Comparison of ENCODE assay signal across 17 mouse cellular contexts in genomic region chr2:166934416-166934815, GRCm38 (mm10). TPM values are rescaled to one million over a fixed set of nuclear protein-coding genes. Genes with fewer than 3 reads are reported as not detected.
DNase-seq lines count a peak whose midpoint lies in the region; ATAC-seq and TF ChIP-seq lines count a peak whose summit lies in the region.
"Had no signal": no experiment of that assay in that cellular context is flagged by ENCODE, and none has a peak within 500 bp of the region (broad histone marks: within the 10 kb centered on the region; RNA-seq: fewer than 3 reads in every experiment).

No protein-coding gene starts in this region.

- H3K27ac ChIP-seq in lung, postnatal 0 days (ENCODE audit: low read length): no peak overlapping the region
- H3K27ac ChIP-seq: embryonic facial prominence, embryonic 13.5 days; embryonic facial prominence, embryonic 15.5 days; forebrain, embryonic 10.5 days; forebrain, embryonic 12.5 days had no signal

- no peaks in the 10 kb centered on the region for H3K9me3 ChIP-seq in lung, postnatal 0 days (ENCODE audit: low read length)
- H3K9me3 ChIP-seq: embryonic facial prominence, embryonic 13.5 days; embryonic facial prominence, embryonic 15.5 days; forebrain, embryonic 10.5 days; forebrain, embryonic 12.5 days had no signal

- TF ChIP-seq CTCF in lung, postnatal 0 days (IDR thresholded peaks at IDR 0.05): no peak
- TF ChIP-seq CTCF in lung, adult 2 months (IDR thresholded peaks at IDR 0.05; ENCODE audit: insufficient read depth, low read length): no peak

- H3K4me3 ChIP-seq in lung, postnatal 0 days (ENCODE audit: low read depth, low read length): no peak overlapping the region
- no peak overlapping the region for H3K4me3 ChIP-seq in lung, adult 2 months (replicated peaks; ENCODE audit: extremely low read depth, low read depth, low read length)
- H3K4me3 ChIP-seq: embryonic facial prominence, embryonic 13.5 days; embryonic facial prominence, embryonic 15.5 days; erythroblast, embryonic 14.5 days; forebrain, embryonic 10.5 days; forebrain, embryonic 12.5 days had no signal

- no peak for TF ChIP-seq EP300 in lung, postnatal 0 days (IDR thresholded peaks at IDR 0.05)

- 66% methylated on average over 5 of the region's 5 CpGs for WGBS in lung, postnatal 0 days
- 63% methylated on average over 5 of the region's 5 CpGs for WGBS in lung, adult 2 months

- H3K27me3 ChIP-seq in lung, postnatal 0 days (replicated peaks; ENCODE audit: insufficient read depth, low read length): no peaks in the 10 kb centered on the region
- H3K27me3 ChIP-seq: embryonic facial prominence, embryonic 13.5 days; embryonic facial prominence, embryonic 15.5 days; forebrain, embryonic 12.5 days had no signal

- no peak overlapping the region for H3K9ac ChIP-seq in lung, postnatal 0 days (replicated peaks; ENCODE audit: low read depth)
- H3K9ac ChIP-seq: embryonic facial prominence, embryonic 13.5 days; embryonic facial prominence, embryonic 15.5 days; forebrain, embryonic 12.5 days had no signal

- peak; percentile 20 to 22 for DNase-seq in cerebellum, postnatal 10 days
- no peak for DNase-seq in cerebellum, adult 11-12 months
- peak; percentile 41 for DNase-seq in lung, postnatal 0 days (ENCODE audit: low spot score)
- DNase-seq in lung, adult 2 months: no peak
- DNase-seq: adrenal gland, postnatal 10 days; adrenal gland, postnatal 25 days; cerebellum, adult 11 months; cerebellum, adult 8-10 months; cerebellum, adult 9-11 months; embryo, embryonic 11 days had no signal

- H3K4me2 ChIP-seq in lung, postnatal 0 days (replicated peaks; ENCODE audit: low read depth, low read length): no peak overlapping the region
- H3K4me2 ChIP-seq: embryonic facial prominence, embryonic 13.5 days; embryonic facial prominence, embryonic 15.5 days; forebrain, embryonic 12.5 days had no signal

- peak; percentile 51 for ATAC-seq in lung, postnatal 0 days
- ATAC-seq: forebrain, embryonic 14.5 days; forebrain, embryonic 16.5 days had no signal

- peaks cover 37% of the 10 kb centered on the region; the same call in 1 of the 2 replicates for H3K36me3 ChIP-seq in lung, postnatal 0 days (ENCODE audit: insufficient read depth, low read length)

- H3K4me1 ChIP-seq in lung, postnatal 0 days (ENCODE audit: insufficient read depth, low read depth, low read length): no peaks in the 10 kb centered on the region
- H3K4me1 ChIP-seq in lung, adult 2 months (ENCODE audit: control insufficient read depth, insufficient read depth, low read length): no peaks in the 10 kb centered on the region
- H3K4me1 ChIP-seq: embryonic facial prominence, embryonic 13.5 days; embryonic facial prominence, embryonic 15.5 days; forebrain, embryonic 10.5 days; forebrain, embryonic 12.5 days had no signal

- TF ChIP-seq POLR2A in lung, adult 2 months (IDR thresholded peaks at IDR 0.05; ENCODE audit: borderline replicate concordance, extremely low read depth, low read depth, low read length): no peak

RNA-seq across cellular contexts. Expression of gene Cse1l, which starts 28.6 kb away (rescaled TPM):
- 24.1 and 28.5 TPM in 2 replicates for polyA plus RNA-seq in lung, postnatal 0 days (2015; fragmentation: Nextera tagmentation; extraction: Ambion mirVana)
- 7.5 and 12.2 TPM in 2 replicates for polyA plus RNA-seq in lung, adult 2 months (2012; rRNA removed)

Comparison
In these comparisons a context has a peak if more than half of its experiments do, and no peak if none do; other contexts are left out.
1. DNase-seq: peak in cerebellum, postnatal 10 days (2 of 2) and lung, postnatal 0 days (single experiment); none in cerebellum, adult 11-12 months (single experiment) and lung, adult 2 months (single experiment).